Mouse (Mus musculus) limb, embryonic 13.5 days (tissue): ENCODE data around the gene Itpr1. TPM values are rescaled to one million over a fixed set of nuclear protein-coding genes. Genes with fewer than 3 reads are reported as not detected.

ENCODE experiments used
- ATAC-seq: fragments of 200-750 bp; cut with Nextera tagmentation; 2 replicates; pipeline ENCODE4 v1.8.0; 2017; ENCODE audit warnings: low read depth, moderate number of reproducible peaks, moderate TSS enrichment; ENCODE audit not compliant: low FRiP score
- H3K27ac ChIP-seq: fragments of 300-500 bp; sonication (generic); 2 replicates; pipeline ENCODE4 v1.5.1; 2015; ENCODE audit warnings: inconsistent platforms, mild to moderate bottlenecking, moderate library complexity
- H3K27me3 ChIP-seq: fragments of 300-500 bp; sonication (generic); 2 replicates; pipeline ENCODE4 v1.6.1; 2015; ENCODE audit warnings: mild to moderate bottlenecking, inconsistent platforms
- H3K36me3 ChIP-seq: fragments of 300-500 bp; sonication (generic); 2 replicates; pipeline ENCODE4 v1.6.1; 2015; ENCODE audit warnings: inconsistent platforms, mild to moderate bottlenecking, moderate library complexity
- H3K4me1 ChIP-seq: fragments of 300-500 bp; sonication (generic); 2 replicates; pipeline ENCODE4 v1.6.1; 2015; ENCODE audit warnings: inconsistent platforms
- H3K4me2 ChIP-seq: fragments of 300-500 bp; sonication (generic); replicated peaks from 2 replicates; pipeline ENCODE4 v1.6.1; 2015; ENCODE audit warnings: inconsistent platforms, mild to moderate bottlenecking, moderate library complexity
- H3K4me3 ChIP-seq: fragments of 300-500 bp; sonication (generic); 2 replicates; pipeline ENCODE4 v1.5.1; 2015; ENCODE audit warnings: moderate library complexity, mild to moderate bottlenecking, inconsistent platforms
- H3K9ac ChIP-seq: fragments of 300-500 bp; sonication (generic); 2 replicates; pipeline ENCODE4 v1.6.1; 2015; ENCODE audit warnings: mild to moderate bottlenecking, inconsistent platforms
- H3K9me3 ChIP-seq: fragments of 300-500 bp; sonication (generic); 2 replicates; pipeline ENCODE4 v1.6.1; 2016; ENCODE audit warnings: inconsistent platforms
- WGBS: fragments of 180-500 bp; shearing (Covaris S2); methylation state at CpG from one replicate; pipeline ENCODE4 v1.1.7; 2015; 5-methylcytosine and 5-hydroxymethylcytosine counted together
- polyA plus RNA-seq: library from polyadenylated mRNA; unstranded; fragments of >200 nt; fragmentation: Nextera tagmentation; extraction: Ambion mirVana; gene quantifications from 2 replicates; pipeline ENCODE4 v1.2.1, GENCODE M21; 2015

Itpr1 gene
- polyA plus RNA-seq, 1 experiment from 2014 or later, result 10.8 TPM

DNA sequence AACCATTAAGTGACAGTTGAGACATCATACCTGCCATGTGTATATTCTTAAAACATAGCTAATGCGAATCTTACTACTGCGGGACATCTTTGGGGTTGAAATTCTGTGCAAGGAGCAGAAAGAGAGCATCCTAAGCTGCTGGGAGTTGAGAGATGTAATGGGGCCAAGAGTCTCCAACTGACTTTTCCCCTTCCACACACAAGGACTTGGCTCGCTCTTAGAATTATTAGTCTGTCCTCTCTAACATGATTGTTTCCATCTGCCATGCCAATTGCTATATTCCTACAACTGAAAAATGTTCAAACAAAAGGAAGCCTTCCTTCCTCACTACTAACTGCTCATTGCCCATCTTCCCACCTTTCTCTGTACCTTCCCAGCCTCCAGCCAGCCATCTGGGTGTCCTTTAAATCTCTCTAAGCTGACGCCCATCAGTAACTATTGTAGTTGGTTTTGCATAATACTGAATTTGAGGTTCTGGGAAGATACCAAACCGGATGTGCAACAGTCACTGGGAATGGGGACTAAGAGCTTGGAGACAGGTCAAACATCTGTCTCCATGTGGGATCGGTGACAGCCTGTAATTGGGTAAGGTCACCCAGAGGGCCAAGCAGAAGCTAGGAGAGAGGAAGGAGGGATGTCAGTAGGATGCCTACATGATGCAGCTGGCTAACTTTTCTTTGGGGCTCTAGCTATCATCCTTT, 177.9 kb downstream of the Itpr1 start:
- no peaks in the 10 kb centered on the region for H3K4me1 ChIP-seq
- H3K27me3 ChIP-seq, result no peaks in the 10 kb centered on the region
- H3K36me3 ChIP-seq, result peaks cover 56% of the 10 kb centered on the region
- H3K4me2 ChIP-seq, result no peak overlapping the region
- no peak overlapping the region for H3K27ac ChIP-seq
- ATAC-seq, result no peak
- 87% methylated on average over 6 of the region's 6 CpGs for WGBS
- no peak overlapping the region for H3K4me3 ChIP-seq
- H3K9me3 ChIP-seq, result no peaks in the 10 kb centered on the region
- no peak overlapping the region for H3K9ac ChIP-seq

DNA sequence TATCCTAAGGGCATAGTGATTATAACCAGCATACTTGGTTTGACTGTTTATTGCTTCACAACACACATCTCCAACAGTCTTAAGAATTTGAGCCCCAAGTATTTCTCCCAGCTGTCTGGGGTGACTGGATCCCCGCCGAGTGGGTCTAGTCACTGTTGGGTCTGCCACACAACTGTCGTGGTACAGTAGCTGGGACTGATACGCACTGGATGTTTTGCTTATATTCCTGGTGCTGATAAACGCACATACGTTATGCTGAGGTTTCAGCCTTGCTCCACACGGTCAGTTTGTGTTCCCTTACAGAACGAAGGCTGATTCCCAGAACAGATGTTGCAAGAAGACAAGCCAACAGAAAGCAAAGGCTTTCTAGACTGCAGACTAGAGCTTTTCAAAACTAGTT, 180.2 kb downstream of the Itpr1 start:
- WGBS, result 70% methylated on average over 8 of the region's 8 CpGs

DNA sequence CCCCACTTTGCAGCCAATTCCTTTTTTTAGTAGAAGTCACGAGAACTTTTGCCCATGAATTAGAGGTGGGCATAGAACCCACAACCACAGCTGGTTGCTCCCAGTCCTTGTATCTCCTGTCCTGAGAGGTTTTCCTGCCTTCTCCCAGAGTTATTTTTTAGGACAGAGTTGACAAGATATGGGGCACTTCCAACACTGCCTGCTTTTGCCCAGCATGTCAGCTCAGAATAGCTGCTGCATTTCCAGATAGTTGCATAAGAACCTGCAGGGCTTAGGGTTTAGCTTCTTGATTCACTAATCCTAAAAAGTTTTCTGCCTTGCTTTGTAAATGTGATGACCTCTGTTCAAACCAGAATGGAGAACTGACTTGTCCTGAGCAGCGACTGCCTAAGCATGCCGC, 185.1 kb downstream of the Itpr1 start:
- Histone ChIP-seq H3K27me3 (no peaks in the 10 kb centered on the region), H3K4me1 (no peaks in the 10 kb centered on the region), H3K9me3 (no peaks in the 10 kb centered on the region), H3K27ac (no peak overlapping the region), H3K4me3 (no peak overlapping the region), H3K36me3 (peaks cover 65% of the 10 kb centered on the region), H3K4me2 (no peak overlapping the region), H3K9ac (no peak overlapping the region)
- no peak for ATAC-seq
- WGBS, result 86% methylated on average over 3 of the region's 3 CpGs

More for the DNA sequence above, 180.2 kb downstream of the Itpr1 start:
- no peaks in the 10 kb centered on the region for H3K27me3 ChIP-seq
- H3K9me3 ChIP-seq, result no peaks in the 10 kb centered on the region
- no peak overlapping the region for H3K4me3 ChIP-seq
- H3K4me1 ChIP-seq, result no peaks in the 10 kb centered on the region
- no peak for ATAC-seq
- no peak overlapping the region for H3K9ac ChIP-seq
- H3K36me3 ChIP-seq, result peaks cover 59% of the 10 kb centered on the region
- no peak overlapping the region for H3K4me2 ChIP-seq
- no peak overlapping the region for H3K27ac ChIP-seq

DNA sequence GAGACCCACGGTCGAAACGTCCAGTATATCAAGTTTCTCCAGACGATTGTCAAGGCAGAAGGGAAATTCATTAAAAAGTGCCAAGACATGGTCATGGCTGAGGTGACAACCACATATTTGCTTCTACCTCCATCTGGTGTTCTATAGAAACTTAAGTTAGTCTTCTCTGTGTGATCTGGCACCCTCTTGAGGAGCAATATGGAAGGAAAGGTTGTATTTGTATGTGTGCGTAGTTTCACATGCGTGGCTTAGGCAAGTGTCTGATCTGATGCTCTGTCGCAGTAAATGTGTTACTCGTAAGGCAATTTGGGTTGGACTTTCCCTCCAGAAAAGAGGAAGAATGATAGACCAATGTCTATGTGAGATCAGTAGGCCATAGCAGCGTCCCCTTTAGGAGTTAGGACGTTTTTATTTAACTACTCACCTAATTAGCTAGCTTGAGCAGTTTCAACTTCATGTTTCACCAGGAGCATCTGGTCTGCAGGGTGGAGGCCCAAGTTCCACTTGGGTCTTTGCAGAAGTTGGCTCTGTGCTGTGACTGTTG, 188.6 kb downstream of the Itpr1 start:
- H3K4me3 ChIP-seq, result no peak overlapping the region
- H3K4me1 ChIP-seq, result no peaks in the 10 kb centered on the region
- no peak overlapping the region for H3K9ac ChIP-seq
- no peak for ATAC-seq
- no peaks in the 10 kb centered on the region for H3K9me3 ChIP-seq
- no peak overlapping the region for H3K27ac ChIP-seq
- no peaks in the 10 kb centered on the region for H3K27me3 ChIP-seq
- H3K4me2 ChIP-seq, result no peak overlapping the region
- 89% methylated on average over 10 of the region's 10 CpGs for WGBS
- peaks cover 54% of the 10 kb centered on the region for H3K36me3 ChIP-seq

DNA sequence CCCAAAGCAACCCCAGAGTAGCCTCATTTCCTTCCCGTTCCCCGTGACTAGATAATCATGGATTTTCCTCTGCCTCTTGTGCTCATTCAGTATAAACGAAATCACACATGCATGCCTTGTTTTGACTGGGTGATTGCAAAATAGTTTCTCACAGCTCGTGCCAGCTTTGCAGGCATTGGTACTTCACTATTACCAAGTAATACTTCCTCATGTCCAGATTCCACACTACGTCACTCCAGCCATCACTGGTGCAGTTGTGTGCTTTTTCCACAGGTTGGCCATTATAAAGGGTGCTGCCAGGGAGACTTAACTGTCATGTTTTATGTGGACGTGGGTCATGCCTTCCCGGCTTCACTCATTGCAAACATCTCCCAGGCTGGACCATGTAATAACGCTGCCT, 191.8 kb downstream of the Itpr1 start:
- no peak overlapping the region for H3K4me2 ChIP-seq
- no peak overlapping the region for H3K4me3 ChIP-seq
- H3K27me3 ChIP-seq, result no peaks in the 10 kb centered on the region
- H3K36me3 ChIP-seq, result peaks cover 37% of the 10 kb centered on the region
- no peak for ATAC-seq
- no peak overlapping the region for H3K27ac ChIP-seq
- H3K9ac ChIP-seq, result no peak overlapping the region
- H3K9me3 ChIP-seq, result no peaks in the 10 kb centered on the region
- H3K4me1 ChIP-seq, result no peaks in the 10 kb centered on the region
- WGBS, result 89% methylated on average over 8 of the region's 8 CpGs

DNA sequence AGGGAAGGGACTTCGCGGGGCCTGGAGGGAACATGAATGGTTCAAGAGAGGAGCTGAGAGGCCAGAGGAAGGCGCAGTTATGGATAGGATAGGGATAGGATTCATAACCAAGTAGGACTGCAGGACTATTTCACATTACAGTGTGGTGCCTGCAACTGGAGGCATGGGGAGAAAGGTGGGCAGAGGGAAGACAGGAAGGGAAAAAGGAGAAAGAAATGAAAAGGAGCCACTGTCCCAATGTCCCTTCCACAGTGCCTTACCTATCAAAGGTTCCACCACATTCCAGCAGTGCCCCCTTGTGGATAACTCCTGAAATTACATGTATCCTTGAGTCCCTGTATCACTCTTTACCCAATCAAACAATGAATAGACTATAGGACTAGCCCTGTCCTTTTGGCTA, 195.2 kb downstream of the Itpr1 start:
- 94% methylated on average over 3 of the region's 3 CpGs for WGBS
- ATAC-seq, result peak; percentile 85

DNA sequence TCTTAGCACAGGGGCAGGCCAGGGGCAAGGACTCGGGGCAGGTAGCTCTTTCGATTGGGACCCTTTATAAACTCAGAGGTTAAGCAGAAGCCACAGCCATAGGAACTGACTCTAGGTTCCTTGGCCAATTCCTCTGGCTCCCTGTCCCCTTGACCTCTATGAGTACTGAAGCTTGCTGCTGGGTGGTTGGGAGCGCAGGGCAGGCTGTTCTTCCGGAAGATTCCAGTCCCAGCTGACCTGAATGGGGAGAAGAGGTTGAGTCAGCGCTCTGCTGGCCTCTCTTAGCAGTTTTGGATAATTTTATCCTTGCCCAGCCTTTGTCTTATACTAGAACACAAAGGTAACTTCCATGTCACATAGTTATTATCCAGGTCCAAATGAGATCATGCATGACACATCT, 195.8 kb downstream of the Itpr1 start:
- Histone ChIP-seq H3K36me3 (peaks cover 25% of the 10 kb centered on the region), H3K9ac (no peak overlapping the region), H3K27ac (no peak overlapping the region), H3K4me1 (no peaks in the 10 kb centered on the region), H3K4me2 (no peak overlapping the region), H3K4me3 (no peak overlapping the region), H3K27me3 (no peaks in the 10 kb centered on the region), H3K9me3 (no peaks in the 10 kb centered on the region)
- 96% methylated on average over 5 of the region's 5 CpGs for WGBS
- ATAC-seq, result no peak

More for the DNA sequence above, 195.2 kb downstream of the Itpr1 start:
- no peaks in the 10 kb centered on the region for H3K9me3 ChIP-seq
- no peaks in the 10 kb centered on the region for H3K4me1 ChIP-seq
- no peak overlapping the region for H3K9ac ChIP-seq
- H3K27ac ChIP-seq, result no peak overlapping the region
- no peak overlapping the region for H3K4me3 ChIP-seq
- H3K4me2 ChIP-seq, result no peak overlapping the region
- no peaks in the 10 kb centered on the region for H3K27me3 ChIP-seq
- H3K36me3 ChIP-seq, result peaks cover 29% of the 10 kb centered on the region

DNA sequence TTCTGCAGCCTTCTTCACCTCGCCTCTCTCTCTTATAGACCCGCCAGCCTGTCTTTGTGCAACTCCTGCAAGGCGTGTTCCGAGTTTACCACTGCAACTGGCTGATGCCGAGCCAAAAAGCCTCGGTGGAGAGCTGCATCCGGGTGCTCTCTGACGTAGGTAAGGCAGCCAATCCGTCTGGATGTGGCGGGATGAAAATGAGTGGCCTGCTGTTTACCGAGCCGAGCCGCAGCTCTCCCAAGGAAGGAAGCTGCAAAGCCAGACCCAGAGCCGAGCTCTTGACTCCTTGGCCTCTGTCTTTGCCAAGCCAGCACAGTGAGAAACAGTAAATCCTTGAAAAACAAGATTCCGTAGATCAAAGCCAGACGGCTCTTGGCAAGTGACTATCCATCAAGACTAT, 197.9 kb downstream of the Itpr1 start:
- no peak for ATAC-seq
- H3K27me3 ChIP-seq, result no peaks in the 10 kb centered on the region
- no peak overlapping the region for H3K27ac ChIP-seq
- H3K4me1 ChIP-seq, result no peaks in the 10 kb centered on the region
- no peak overlapping the region for H3K9ac ChIP-seq
- no peak overlapping the region for H3K4me3 ChIP-seq
- H3K9me3 ChIP-seq, result no peaks in the 10 kb centered on the region
- no peak overlapping the region for H3K4me2 ChIP-seq
- peaks cover 34% of the 10 kb centered on the region for H3K36me3 ChIP-seq
- WGBS, result 73% methylated on average over 16 of the region's 16 CpGs

DNA sequence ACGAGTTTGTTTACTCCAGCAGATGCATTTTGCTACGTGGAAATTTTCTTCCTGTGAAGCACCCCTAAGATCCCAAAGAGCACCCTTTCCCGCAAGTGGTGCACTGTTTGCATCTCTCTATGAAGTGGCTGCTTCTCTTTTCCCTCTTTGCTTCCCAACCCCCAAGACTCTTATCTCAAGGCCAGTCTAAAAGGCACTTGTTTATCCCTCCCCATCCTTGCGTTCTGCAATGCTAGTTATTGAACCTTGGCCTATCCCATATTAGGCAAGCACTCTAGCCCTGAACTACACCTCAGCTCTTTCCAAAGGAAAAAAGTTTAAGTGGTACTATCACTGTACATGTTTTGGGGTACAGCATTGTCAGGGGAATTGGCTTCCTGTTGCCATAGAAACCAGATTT, 198.3 kb downstream of the Itpr1 start:
- Histone ChIP-seq H3K9me3 (no peaks in the 10 kb centered on the region), H3K4me3 (no peak overlapping the region), H3K9ac (no peak overlapping the region), H3K4me1 (no peaks in the 10 kb centered on the region), H3K27me3 (no peaks in the 10 kb centered on the region), H3K27ac (no peak overlapping the region), H3K36me3 (peaks cover 34% of the 10 kb centered on the region), H3K4me2 (no peak overlapping the region)
- 78% methylated on average over 4 of the region's 4 CpGs for WGBS
- no peak for ATAC-seq

DNA sequence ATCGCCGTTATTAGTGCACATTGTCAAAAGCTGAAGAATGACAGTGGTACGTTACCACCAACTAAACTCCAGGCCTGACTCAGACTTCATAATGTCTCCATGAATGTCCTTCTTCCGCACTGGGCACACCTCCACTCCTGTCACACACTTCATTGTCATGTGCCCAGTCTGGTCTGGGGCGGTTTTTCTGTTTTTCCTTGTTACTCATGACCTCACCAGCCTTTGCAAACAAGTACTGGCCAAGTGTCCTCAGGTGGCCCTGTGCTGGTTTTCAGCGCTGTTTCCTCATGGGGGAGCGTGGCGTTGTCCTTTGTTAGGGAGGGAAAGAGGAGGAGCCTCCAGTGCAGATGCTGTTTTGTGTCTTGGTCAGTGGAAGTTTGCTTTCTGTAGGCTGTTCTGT, 200.1 kb downstream of the Itpr1 start:
- WGBS, result 93% methylated on average over 8 of the region's 8 CpGs
- Histone ChIP-seq H3K9me3 (no peaks in the 10 kb centered on the region), H3K4me2 (no peak overlapping the region)

DNA sequence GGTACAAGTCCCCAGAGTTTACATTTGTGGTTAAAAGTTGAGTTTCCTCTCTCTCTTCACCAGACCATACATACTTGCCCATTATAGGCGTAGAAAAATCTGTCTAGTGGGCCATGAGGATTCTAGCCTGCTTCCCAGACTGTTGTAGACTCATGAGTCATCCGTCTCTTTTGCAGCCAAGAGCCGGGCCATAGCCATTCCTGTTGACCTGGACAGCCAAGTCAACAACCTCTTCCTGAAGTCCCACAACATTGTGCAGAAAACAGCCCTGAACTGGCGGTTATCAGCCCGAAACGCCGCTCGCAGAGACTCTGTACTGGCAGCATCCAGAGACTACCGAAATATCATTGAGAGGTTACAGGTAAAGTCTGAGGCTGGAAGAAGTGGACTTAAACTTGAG, 200.7 kb downstream of the Itpr1 start:
- Histone ChIP-seq H3K9me3 (no peaks in the 10 kb centered on the region), H3K4me3 (no peak overlapping the region), H3K27me3 (no peaks in the 10 kb centered on the region), H3K36me3 (peaks cover 35% of the 10 kb centered on the region), H3K9ac (no peak overlapping the region), H3K4me2 (no peak overlapping the region), H3K27ac (no peak overlapping the region), H3K4me1 (no peaks in the 10 kb centered on the region)
- ATAC-seq, result no peak
- WGBS, result 88% methylated on average over 9 of the region's 9 CpGs

More for the DNA sequence above, 200.1 kb downstream of the Itpr1 start:
- Histone ChIP-seq H3K27ac (no peak overlapping the region), H3K36me3 (peaks cover 31% of the 10 kb centered on the region), H3K4me1 (no peaks in the 10 kb centered on the region), H3K27me3 (no peaks in the 10 kb centered on the region), H3K4me3 (no peak overlapping the region), H3K9ac (no peak overlapping the region)
- no peak for ATAC-seq

DNA sequence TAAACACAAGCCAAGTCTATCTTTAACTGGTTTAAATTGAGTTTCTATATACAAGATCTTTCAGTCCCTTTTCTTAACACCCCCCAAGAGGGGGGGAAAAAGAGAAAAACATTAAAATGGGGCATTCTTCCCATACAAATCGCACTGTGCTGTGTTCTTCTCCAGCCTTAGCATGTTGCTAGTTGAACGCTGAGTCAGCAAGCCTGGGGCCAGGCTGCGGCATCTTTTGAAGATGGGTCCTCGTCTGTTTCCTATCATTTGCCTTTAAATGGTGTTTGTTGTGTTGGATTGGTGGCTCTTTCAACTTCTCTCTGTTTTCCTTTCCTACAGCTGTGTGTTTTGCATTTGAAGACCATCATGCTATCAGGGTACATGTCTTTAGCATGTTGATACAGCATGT, 203.0 kb downstream of the Itpr1 start:
- Histone ChIP-seq H3K27ac (no peak overlapping the region), H3K9ac (no peak overlapping the region), H3K36me3 (peaks cover 33% of the 10 kb centered on the region), H3K4me2 (no peak overlapping the region), H3K4me1 (no peaks in the 10 kb centered on the region), H3K9me3 (no peaks in the 10 kb centered on the region), H3K4me3 (no peak overlapping the region), H3K27me3 (no peaks in the 10 kb centered on the region)
- 84% methylated on average over 4 of the region's 4 CpGs for WGBS
- ATAC-seq, result no peak

DNA sequence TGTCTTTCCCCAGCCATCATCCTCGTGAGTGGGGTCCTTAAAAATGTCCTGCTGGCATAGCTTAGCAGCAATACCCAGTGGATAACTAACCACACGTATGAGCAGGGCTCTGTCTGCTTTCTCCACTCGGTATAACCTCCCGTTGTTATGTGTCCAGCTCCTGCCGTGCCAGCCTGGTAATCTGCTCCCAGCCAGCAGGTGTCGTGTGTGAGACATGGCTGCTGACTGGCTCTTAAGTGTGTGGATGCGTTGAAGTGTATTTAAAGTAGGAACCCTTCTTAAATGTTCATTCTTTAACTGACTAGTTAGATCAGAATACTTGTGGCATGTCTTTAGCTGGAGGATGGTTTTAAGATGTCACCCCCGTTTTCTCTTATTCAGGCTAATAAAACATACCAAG, 204.6 kb downstream of the Itpr1 start:
- Histone ChIP-seq H3K27ac (no peak overlapping the region), H3K4me2 (no peak overlapping the region), H3K9ac (no peak overlapping the region), H3K4me3 (no peak overlapping the region), H3K27me3 (no peaks in the 10 kb centered on the region), H3K36me3 (peaks cover 18% of the 10 kb centered on the region), H3K4me1 (no peaks in the 10 kb centered on the region), H3K9me3 (no peaks in the 10 kb centered on the region)
- WGBS, result 54% methylated on average over 8 of the region's 8 CpGs
- ATAC-seq, result peak; percentile 77; the same call in 1 of the 2 replicates
